Mouse (Mus musculus) monocyte, adult 5-6 weeks (primary cell): ENCODE results near the gene Ube2e1. TPM values are rescaled to one million over a fixed set of nuclear protein-coding genes. Genes with fewer than 3 reads are reported as not detected.
A peak's percentile ranks its signal among the peaks of the same experiment; 100 is the strongest.

Experiments used
- ATAC-seq: fragments of 153-309, 156-312 bp; replicated peaks from 2 replicates; pipeline ENCODE4 v1.8.0; 2017; ENCODE audit warnings: mild to moderate bottlenecking; ENCODE audit not compliant: low TSS enrichment, insufficient number of reproducible peaks, severe bottlenecking, poor library complexity, low FRiP score
- total RNA-seq: library from RNA; stranded (forward); fragments of 200-1000, 200-491, 200-594 nt; gene quantifications from 3 replicates; pipeline ENCODE4 v1.2.3, GENCODE M21; 2017

Ube2e1 gene
- total RNA-seq, 1 experiment from 2014 or later, result 44.2 TPM

- peak; percentile 29; the same call in 1 of the 2 replicates for ATAC-seq
Observed at GRCm38 (mm10) chr14:18330789-18331692, 618 bp downstream of the Ube2e1 start.

GRCm38 (mm10) chr14:18326968-18327672, 4.5 kb downstream of the Ube2e1 start:
- ATAC-seq, result no peak

GRCm38 (mm10) chr14:18317457-18318411, 13.9 kb downstream of the Ube2e1 start:
- no peak for ATAC-seq

- no peak for ATAC-seq
Observed at GRCm38 (mm10) chr14:18304165-18304564, 27.5 kb downstream of the Ube2e1 start.

GRCm38 (mm10) chr14:18303262-18303661, 28.4 kb downstream of the Ube2e1 start:
- ATAC-seq, result no peak

- ATAC-seq, result no peak
Observed at GRCm38 (mm10) chr14:18302750-18303149, 28.9 kb downstream of the Ube2e1 start.

GRCm38 (mm10) chr14:18301591-18301990, 30.1 kb downstream of the Ube2e1 start:
- 0 out of 2 replicates have a peak, but pooled peaks have one; percentile 10 for ATAC-seq

- ATAC-seq, result no peak
Observed at GRCm38 (mm10) chr14:18300676-18301075, 31.0 kb downstream of the Ube2e1 start.

GRCm38 (mm10) chr14:18298874-18299273, 32.8 kb downstream of the Ube2e1 start:
- ATAC-seq, result 0 out of 2 replicates have a peak, but pooled peaks have one; percentile 35

- ATAC-seq, result no peak
Observed at GRCm38 (mm10) chr14:18297441-18297840, 34.2 kb downstream of the Ube2e1 start.

GRCm38 (mm10) chr14:18292578-18292977, 39.1 kb downstream of the Ube2e1 start:
- no peak for ATAC-seq

GRCm38 (mm10) chr14:18292111-18292510, 39.5 kb downstream of the Ube2e1 start:
- ATAC-seq, result no peak

GRCm38 (mm10) chr14:18287391-18287790, 44.3 kb downstream of the Ube2e1 start:
- no peak for ATAC-seq

GRCm38 (mm10) chr14:18286441-18286840, 45.2 kb downstream of the Ube2e1 start:
- no peak for ATAC-seq

- ATAC-seq, result no peak
Observed at GRCm38 (mm10) chr14:18285476-18285875, 46.2 kb downstream of the Ube2e1 start.

GRCm38 (mm10) chr14:18284581-18284980, 47.1 kb downstream of the Ube2e1 start:
- peak; percentile 47; the same call in 1 of the 2 replicates for ATAC-seq

GRCm38 (mm10) chr14:18280375-18280774, 51.3 kb downstream of the Ube2e1 start:
- no peak for ATAC-seq

GRCm38 (mm10) chr14:18274526-18274925, 57.1 kb downstream of the Ube2e1 start:
- no peak for ATAC-seq

GRCm38 (mm10) chr14:18271666-18272065, 60.0 kb downstream of the Ube2e1 start:
- ATAC-seq, result no peak
